Mouse (Mus musculus) v-Abl transformed pro-B cells (cell line): Measurements from ENCODE around the gene Rpap3.

ENCODE experiments used
- in situ Hi-C, 2 experiments: fragments of 400-800 bp; cut with MboI; formaldehyde crosslinking; loops; one replicate each; pipeline ENCODE4 v1.15.1; 2025; ENCODE audit not compliant: unreplicated experiment in 2 of 2

Rpap3 gene

DNA sequence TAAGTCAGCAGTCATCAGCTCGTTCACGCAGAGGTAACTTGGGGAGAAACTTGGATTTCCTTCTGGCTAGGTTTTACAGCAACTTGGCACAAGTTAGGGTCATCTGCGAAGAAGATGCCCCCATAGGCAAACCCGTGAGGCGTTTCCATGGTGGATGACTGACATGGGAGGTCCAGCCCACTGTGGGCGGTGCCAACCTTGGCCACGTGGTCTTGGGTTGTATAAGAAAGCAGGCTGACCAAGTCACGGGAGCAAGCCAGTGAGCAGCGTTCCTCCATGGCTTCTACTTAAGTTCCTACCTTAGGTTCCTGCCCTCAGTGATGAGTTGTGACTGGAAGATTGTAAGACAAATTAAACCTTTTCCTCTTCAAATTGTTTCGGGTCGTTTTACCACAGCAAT, 26.4 kb upstream of the Rpap3 start:
- in situ Hi-C loops, result no loop called here

GRCm38 (mm10) chr15:97731111-97731510, 25.5 kb upstream of the Rpap3 start, which contains the start of gene Endou:
Gene Endou, minus strand, starts transcription at chr15:97731339.
- in situ Hi-C loops, result no loop called here

- in situ Hi-C loops, result no loop called here
Observed at GRCm38 (mm10) chr15:97730365-97730764, 24.7 kb upstream of the Rpap3 start.

DNA sequence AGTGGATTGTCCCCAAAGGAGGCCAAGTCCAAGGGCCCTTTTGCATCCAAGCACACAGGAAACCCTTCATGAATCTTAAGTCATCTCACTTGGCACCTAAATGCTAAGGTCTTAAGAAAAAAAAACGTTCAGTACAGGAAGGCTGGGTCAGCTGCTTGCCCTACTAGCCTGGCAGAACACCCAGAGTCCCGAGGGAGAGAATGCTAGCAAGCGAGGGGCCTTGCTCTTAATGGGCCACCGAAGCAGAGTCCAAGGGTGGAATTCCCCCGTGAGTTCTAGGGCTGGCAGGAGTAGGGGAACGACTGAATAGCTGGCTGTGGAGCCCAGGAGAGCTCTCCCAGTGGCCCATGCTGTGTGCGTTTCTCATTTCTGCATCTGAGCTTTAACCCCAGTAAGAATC, 23.2 kb upstream of the Rpap3 start:
- in situ Hi-C loops, result no loop called here

DNA sequence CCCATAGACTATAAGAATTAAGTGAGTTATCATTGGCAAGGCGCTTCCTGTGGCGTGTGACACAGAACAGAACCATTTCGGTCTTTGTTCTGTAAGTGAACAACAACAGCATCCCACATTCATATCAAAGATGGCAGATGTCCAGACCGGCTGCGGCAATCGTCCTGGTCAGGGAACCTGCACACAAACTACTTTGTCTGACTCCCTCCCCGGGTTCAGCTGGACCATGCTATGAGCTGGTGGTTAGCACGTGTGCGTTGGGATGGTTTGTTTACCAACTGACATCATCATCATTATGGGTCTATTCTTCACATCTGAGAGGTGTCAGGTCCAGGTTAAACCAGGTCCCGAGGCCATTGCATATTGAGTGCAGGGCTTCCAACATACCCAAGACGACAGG, 22.8 kb upstream of the Rpap3 start:
- in situ Hi-C loops, result no loop called here

GRCm38 (mm10) chr15:97727520-97727919, 21.9 kb upstream of the Rpap3 start:
- in situ Hi-C loops, result no loop called here

DNA sequence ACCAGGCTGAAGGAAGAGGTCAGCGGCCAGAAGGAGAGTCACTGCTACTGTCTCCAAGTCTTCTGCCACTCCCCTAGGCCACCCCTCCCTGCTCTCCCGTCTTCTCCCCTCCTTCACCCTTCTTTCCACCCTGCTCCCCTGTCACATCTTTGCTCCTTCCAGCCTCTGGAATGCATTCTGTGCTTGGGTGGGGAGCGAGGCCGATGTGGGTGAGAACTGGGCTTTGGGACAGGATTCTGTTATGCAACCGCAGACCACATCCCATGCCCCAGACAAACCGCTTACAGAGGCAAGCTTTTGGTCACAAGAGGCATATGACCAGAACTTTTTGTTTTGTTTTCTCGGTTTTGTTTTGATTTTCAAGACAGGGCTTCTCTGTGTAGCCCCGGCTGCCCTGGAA, 21.4 kb upstream of the Rpap3 start:
- in situ Hi-C loops, result no loop called here

DNA sequence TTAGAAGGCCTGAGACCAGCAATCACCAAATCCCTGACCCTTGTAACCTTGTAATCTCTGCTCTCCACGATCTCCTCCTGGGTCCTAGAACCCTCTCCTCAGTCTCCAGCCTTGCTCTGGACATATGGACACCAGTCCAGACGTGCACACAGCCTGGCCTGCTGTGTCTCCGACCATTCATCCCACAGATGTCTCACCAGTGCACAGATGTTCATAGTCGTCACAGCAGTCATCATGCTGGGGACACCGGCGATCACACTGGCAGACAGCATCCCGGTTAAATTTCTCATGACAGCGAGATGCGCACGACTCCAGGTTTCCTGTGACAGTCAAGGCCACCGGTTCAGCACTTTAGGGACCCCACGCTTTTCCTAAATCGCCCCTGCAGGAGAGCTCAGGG, 20.7 kb upstream of the Rpap3 start:
- in situ Hi-C loops, result no loop called here

DNA sequence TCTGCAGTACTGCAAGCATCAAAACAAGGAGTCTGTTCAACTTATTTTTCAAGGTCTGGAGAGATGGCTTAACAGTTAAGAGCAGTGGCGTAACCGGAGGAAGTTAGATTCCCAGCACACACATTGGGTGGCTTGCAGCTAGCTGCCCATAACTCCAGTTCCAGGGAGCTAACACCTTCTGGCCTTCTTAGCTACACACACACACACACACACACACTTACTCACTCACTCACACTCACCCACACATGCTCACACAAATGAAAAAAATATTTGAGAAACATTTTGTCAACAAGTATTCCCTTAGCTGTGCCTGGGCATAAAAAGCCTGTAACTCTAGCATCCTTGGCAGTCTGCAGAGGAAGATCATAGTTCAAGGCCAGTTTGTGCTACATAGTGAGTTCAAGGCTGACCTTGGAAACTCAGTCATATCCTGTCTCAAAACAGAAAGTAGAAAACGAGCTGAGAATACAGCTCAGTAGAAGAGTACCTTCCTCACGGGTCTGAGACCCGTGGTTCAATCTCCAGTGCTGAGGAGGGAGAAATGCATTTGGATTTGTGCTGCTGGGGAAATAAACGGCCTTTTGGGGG, 19.7 kb upstream of the Rpap3 start:
- in situ Hi-C loops, result no loop called here

DNA sequence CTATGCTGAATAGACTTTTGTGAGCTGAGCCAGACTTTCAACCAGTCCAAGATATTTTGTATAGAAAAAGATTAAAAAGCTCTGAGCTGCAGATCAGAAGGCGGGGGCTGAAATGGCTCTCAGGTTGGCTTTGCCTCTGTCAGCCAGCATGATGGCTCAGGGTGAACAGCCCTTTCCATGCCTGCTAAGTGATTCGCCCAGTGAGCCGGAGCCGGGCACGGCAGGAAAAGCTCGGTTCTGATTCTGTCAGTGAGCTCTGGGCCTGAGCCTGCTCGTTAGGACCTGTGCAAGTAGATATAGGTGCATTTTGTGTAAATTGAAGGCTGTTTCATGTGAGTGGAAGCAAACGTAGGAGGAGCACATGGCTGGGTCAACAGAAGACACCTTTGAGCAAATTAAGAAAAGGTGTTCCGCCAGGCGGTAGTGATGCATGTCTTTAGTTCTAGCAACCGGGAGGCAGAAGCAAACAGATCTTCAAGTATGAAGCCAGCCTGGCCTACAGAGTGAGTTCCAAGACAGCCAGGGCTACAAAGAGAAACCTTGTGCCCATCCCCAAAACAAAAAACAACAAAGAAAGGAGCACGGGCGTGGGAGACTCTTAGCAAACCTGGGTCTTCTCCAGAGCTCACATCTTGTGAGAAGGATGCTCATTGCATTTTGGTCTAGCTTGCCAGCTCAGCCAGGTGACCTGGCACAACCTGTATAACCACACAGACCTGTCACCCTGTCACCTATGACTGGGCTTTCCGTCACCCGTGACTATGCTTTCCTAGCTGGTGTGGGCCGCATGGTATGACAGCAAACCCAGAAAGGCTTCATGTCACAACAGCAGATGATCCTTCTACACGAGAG, 18.9 kb upstream of the Rpap3 start:
- in situ Hi-C loops, result loop anchor here in 1 of 2 experiments (5.0 to 25.0 kb wide), 2 partner anchors 38 to 438 kb away; partner anchors contain the start of genes Asb8 and Ccdc184

DNA sequence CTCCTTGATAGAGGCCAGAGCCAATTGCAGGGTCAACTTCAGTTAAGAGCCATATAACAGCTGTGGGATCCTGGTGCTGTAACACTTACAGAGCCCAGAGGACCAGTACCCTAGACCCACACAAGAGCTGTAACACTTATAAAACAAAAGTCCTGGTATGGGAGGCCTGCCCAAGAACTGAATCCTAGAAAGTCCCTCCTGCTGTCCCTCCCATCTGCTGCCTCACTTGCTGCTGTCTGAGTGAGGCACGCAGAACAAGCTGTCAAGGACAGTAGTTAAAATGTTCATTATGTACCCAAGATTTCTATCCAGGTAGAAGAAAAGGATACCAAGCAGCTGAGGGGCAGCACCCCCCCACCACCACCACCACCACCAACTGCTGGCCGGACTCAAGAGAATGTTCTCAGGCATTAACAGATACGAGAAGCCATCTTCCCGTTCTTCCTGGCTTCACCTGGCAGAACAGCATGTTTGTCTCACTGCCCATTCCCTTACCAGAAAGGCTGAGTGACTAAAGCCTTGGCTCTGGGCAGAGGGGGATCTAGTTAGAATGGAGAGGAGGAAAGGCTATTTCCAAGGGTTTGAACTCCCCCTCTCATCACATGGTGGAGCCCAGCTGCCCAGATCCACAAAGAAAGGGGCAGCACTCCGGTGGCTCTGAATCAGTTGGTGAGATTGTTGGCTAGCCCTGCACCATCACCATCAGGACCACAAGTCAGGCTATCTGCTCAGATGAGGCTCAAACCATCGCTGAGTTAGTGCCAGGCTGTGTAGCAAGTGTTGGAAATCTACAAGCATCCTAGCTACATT, 18.1 kb upstream of the Rpap3 start:
- in situ Hi-C loops, result loop anchor here in 1 of 2 experiments (5.0 to 25.0 kb wide), 2 partner anchors 39 to 439 kb away; partner anchors contain the start of genes Asb8 and Ccdc184

DNA sequence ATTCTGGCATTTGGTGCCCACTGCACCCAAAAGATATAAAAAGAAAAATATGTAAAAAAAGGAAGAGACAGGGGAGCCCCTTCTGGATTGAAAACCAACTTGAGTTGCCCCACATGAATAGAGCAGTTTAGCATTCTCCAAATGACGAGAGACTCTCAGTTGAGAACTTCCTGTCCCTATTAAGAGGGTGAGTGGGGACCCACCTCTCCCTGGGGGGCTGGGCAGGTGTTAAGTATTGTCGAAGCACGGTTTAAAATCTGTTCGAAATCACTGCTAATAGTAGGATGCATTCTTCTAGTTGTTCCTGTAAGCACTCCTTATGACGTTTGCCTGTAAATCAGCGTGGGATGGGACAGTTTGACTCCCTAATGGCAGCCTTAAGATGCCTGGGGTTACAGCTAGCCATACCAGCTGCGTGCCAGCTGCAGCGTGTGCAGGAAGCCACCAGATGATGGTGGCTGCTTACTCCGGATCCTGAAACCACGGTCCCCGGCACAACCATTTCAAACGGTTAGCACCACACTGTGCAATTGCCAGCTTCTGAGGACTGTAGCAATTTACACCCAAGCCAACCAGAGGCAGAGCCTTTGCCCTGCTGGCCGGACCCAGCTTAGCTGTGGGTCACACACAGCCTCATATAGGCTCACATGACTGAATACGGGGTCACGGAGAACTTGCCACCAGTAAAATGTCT, 15.5 kb upstream of the Rpap3 start:
- in situ Hi-C loops, result loop anchor here in 1 of 2 experiments (5.0 to 25.0 kb wide), 2 partner anchors 41 to 441 kb away; partner anchors contain the start of genes Asb8 and Ccdc184

DNA sequence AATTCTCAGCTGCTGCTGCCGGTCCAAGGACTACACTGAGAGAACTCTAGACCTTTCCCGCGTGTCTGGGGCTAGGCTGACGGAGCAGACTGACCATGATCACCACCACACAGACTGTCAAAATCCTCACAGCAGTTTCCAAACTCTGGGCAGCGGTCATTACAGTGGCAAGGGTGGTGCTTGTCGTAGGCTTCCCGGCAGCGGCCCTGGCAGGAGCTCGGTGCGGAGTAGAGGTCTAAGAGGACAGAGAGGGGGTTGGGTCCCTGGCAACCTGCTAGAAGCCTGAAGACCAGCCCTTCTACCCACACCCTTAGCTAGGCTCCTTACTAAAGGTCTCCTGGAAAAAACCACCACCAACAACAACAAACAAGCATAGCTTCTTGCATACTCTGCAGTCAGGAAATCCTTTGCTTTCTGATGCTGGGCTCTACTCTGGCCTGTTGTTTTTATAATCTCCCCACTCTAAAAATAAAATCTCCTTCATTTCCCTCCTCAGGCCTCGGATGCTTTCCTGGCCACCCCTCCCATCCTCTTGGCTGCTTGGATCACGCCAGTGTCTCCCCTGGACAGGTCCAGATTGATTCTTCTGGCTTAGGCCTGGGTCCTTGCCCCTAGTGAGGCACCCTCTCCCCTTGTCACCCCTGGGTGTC, 14.5 kb upstream of the Rpap3 start:
- in situ Hi-C loops, result loop anchor here in 1 of 2 experiments (5.0 to 25.0 kb wide), 2 partner anchors 42 to 442 kb away; partner anchors contain the start of genes Asb8 and Ccdc184

DNA sequence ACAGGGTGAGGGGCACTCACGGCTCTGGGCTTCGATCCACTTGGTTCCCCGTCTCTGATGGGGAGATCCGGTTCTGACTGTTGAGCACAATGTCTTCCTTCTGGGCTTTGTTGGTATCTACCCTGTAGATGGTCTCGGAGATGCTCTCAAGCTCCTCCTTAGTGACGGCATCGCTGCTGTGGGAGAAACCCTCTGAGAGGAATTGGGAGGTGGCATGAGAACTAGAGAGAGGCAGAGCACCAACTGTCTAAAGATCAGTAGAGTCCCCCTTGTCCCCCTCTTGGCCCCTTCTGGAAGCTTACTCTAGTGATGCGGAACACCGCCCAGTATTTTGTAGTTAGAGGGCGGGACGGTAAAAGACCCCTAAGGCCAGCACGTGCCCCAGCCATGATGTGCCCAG, 13.9 kb upstream of the Rpap3 start:
- in situ Hi-C loops, result loop anchor here (5.0 to 25.0 kb wide), 6 partner anchors 58 to 443 kb away; partner anchors contain the start of genes Tmem106c (in 2 of the 2), Asb8 (in 1 of the 2), Ccdc184 (in 1 of the 2) and Slc48a1 (in 1 of the 2)

- in situ Hi-C loops, result loop anchor here (5.0 to 25.0 kb wide), 6 partner anchors 59 to 444 kb away; partner anchors contain the start of genes Tmem106c (in 2 of the 2), Asb8 (in 1 of the 2), Ccdc184 (in 1 of the 2) and Slc48a1 (in 1 of the 2)
Observed at GRCm38 (mm10) chr15:97718535-97719155, 13.0 kb upstream of the Rpap3 start.

- in situ Hi-C loops, result loop anchor here (5.0 to 25.0 kb wide), 6 partner anchors 59 to 444 kb away; partner anchors contain the start of genes Tmem106c (in 2 of the 2), Asb8 (in 1 of the 2), Ccdc184 (in 1 of the 2) and Slc48a1 (in 1 of the 2)
Observed at GRCm38 (mm10) chr15:97717861-97718534, 12.4 kb upstream of the Rpap3 start.

- in situ Hi-C loops, result loop anchor here (5.0 to 25.0 kb wide), 6 partner anchors 61 to 446 kb away; partner anchors contain the start of genes Tmem106c (in 2 of the 2), Asb8 (in 1 of the 2), Ccdc184 (in 1 of the 2) and Slc48a1 (in 1 of the 2)
Observed at GRCm38 (mm10) chr15:97716782-97717181, 11.2 kb upstream of the Rpap3 start.

DNA sequence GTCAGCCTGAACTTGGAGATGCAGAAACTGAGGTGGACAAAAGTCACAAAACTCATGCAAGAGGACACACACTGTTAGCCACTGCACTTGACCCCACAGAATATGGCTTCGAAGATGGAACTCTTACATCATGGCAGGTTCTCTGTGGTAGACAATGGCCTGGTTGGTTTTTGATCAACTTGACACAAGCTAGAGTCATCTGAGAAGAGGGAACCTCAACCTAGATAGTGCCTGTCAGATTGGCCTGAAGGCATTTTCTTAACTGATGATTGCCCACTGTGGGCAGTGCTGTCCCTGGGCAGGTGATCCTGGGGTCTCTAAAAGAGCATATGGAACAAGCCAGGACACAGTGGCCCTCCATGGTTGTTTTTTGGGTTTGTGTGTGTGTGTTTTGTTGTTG, 10.1 kb upstream of the Rpap3 start:
- in situ Hi-C loops, result loop anchor here (5.0 to 25.0 kb wide), 6 partner anchors 62 to 447 kb away; partner anchors contain the start of genes Tmem106c (in 2 of the 2), Asb8 (in 1 of the 2), Ccdc184 (in 1 of the 2) and Slc48a1 (in 1 of the 2)
